Mouse (Mus musculus) forebrain, embryonic 14.5 days (tissue): ENCODE measurements around the gene Dpp4. TPM values are rescaled to one million over a fixed set of nuclear protein-coding genes. Genes with fewer than 3 reads are reported as not detected.

Experiments used
- ATAC-seq: fragments of 200-750 bp; cut with Nextera tagmentation; 2 replicates; pipeline ENCODE4 v1.8.0; 2017; ENCODE audit warnings: mild to moderate bottlenecking, moderate library complexity
- DNase-seq: peaks from one replicate; pipeline ENCODE4 v3.0.0-alpha.2; 2015; ENCODE audit warnings: low spot score
- H3K27ac ChIP-seq: fragments of 300-500 bp; sonication (generic); 2 replicates; pipeline ENCODE4 v1.5.1; 2014; ENCODE audit warnings: low read depth, mild to moderate bottlenecking, control low read depth, low read length, moderate library complexity
- H3K27me3 ChIP-seq: fragments of 300-500 bp; sonication (generic); replicated peaks from 2 replicates; pipeline ENCODE4 v1.6.1; 2014; ENCODE audit warnings: low read length, control low read depth, mixed read lengths; ENCODE audit not compliant: control insufficient read depth, insufficient read depth
- H3K36me3 ChIP-seq: fragments of 300-500 bp; sonication (generic); 2 replicates; pipeline ENCODE4 v1.6.1; 2014; ENCODE audit warnings: low read length, control low read depth; ENCODE audit not compliant: control insufficient read depth, insufficient read depth
- H3K4me1 ChIP-seq: fragments of 300-500 bp; sonication (generic); 2 replicates; pipeline ENCODE4 v1.6.1; 2014; ENCODE audit warnings: antibody characterized with exemption, low read length, control low read depth; ENCODE audit not compliant: control insufficient read depth, insufficient read depth
- H3K4me2 ChIP-seq: fragments of 300-500 bp; sonication (generic); 2 replicates; pipeline ENCODE4 v1.6.1; 2014; ENCODE audit warnings: mild to moderate bottlenecking, control low read depth, low read length
- H3K4me3 ChIP-seq: fragments of 300-500 bp; sonication (generic); 2 replicates; pipeline ENCODE4 v1.5.1; 2014; ENCODE audit warnings: low read depth, low read length, control low read depth
- H3K9ac ChIP-seq: fragments of 300-500 bp; sonication (generic); 2 replicates; pipeline ENCODE4 v1.6.1; 2014; ENCODE audit warnings: mild to moderate bottlenecking, low read length, control low read depth, moderate library complexity
- H3K9me3 ChIP-seq: fragments of 300-500 bp; sonication (generic); replicated peaks from 2 replicates; pipeline ENCODE4 v1.6.1; 2016; ENCODE audit warnings: low read length, control low read depth, mixed read lengths; ENCODE audit not compliant: control insufficient read depth
- WGBS: fragments of 180-500 bp; shearing (Covaris S2); extraction: QIAGEN DNeasy Blood & Tissue Kit; methylation state at CpG from one replicate; pipeline ENCODE4 v1.1.7; 2014; 5-methylcytosine and 5-hydroxymethylcytosine counted together
- polyA plus RNA-seq: library from polyadenylated mRNA; unstranded; fragments of >200 nt; fragmentation: Nextera tagmentation; extraction: Ambion mirVana; gene quantifications from 2 replicates; pipeline ENCODE4 v1.2.1, GENCODE M21; 2014

The Dpp4 gene
- polyA plus RNA-seq, 1 experiment from 2014 or later, result 1.7 TPM

- WGBS, result 78% methylated on average over 5 of the region's 5 CpGs
- H3K4me1 ChIP-seq, result no peaks in the 10 kb centered on the region
- no peaks in the 10 kb centered on the region for H3K36me3 ChIP-seq
These were observed 29.6 kb downstream of the Dpp4 start for GRCm38 (mm10) chr2:62382440-62382839.

DNA sequence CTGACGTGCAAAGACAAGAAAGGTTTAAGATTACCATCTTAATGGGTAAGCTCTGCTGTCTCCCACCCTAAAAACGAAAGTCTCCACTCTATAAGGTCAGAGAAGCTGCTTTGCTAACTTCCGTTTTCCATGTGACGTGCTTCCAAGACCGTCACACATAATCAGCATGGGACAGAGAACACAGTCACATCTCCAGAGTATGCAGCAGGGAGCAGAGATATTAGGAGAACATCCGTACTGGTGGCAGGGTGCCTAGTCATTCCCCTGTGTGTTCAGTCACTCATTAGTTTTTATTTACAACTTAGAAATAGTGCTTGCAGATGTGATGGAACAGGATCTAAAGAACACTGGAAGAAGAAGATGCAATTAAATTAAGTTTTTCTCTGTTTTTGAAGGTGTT, 30.3 kb downstream of the Dpp4 start:
- ATAC-seq, result no peak
- no peaks in the 10 kb centered on the region for H3K36me3 ChIP-seq
- H3K4me3 ChIP-seq, result no peak overlapping the region
- H3K4me1 ChIP-seq, result no peaks in the 10 kb centered on the region
- no peak overlapping the region for H3K9ac ChIP-seq
- no peaks in the 10 kb centered on the region for H3K27me3 ChIP-seq
- WGBS, result 85% methylated on average over 6 of the region's 6 CpGs
- no peak overlapping the region for H3K27ac ChIP-seq
- no peak for DNase-seq
- no peaks in the 10 kb centered on the region for H3K9me3 ChIP-seq
- no peak overlapping the region for H3K4me2 ChIP-seq

More at GRCm38 (mm10) chr2:62382440-62382839, 29.6 kb downstream of the Dpp4 start:
- Histone ChIP-seq H3K27ac (no peak overlapping the region), H3K9me3 (no peaks in the 10 kb centered on the region), H3K27me3 (no peaks in the 10 kb centered on the region), H3K4me3 (no peak overlapping the region), H3K9ac (no peak overlapping the region), H3K4me2 (no peak overlapping the region)
- ATAC-seq (no peak), DNase-seq (no peak)

DNA sequence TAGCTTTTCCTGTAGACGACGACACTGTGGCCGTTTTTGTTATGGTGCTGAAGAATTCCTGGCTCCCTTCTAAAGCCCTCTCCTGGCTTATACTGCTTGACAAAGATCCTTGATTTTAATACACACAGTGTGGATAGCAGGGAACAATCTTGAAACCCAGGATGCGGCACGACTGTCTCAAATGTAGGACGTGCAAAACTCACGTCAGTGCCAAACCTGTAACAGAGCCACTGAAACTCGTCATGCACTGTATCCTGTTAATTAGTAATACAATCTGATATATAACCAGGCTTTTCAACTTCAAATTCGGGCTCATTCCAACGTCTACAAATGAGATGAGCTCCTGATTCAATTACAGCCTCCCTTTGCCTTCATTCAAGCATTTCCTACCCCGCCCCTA, 38.3 kb downstream of the Dpp4 start:
- ATAC-seq (no peak), DNase-seq (peak; percentile 20)
- H3K27me3 ChIP-seq, result no peaks in the 10 kb centered on the region
- no peak overlapping the region for H3K4me2 ChIP-seq
- no peak overlapping the region for H3K27ac ChIP-seq
- no peak overlapping the region for H3K9ac ChIP-seq
- no peak overlapping the region for H3K4me3 ChIP-seq
- no peaks in the 10 kb centered on the region for H3K36me3 ChIP-seq
- no peaks in the 10 kb centered on the region for H3K4me1 ChIP-seq
- H3K9me3 ChIP-seq, result no peaks in the 10 kb centered on the region
- 61% methylated on average over 11 of the region's 11 CpGs for WGBS

DNA sequence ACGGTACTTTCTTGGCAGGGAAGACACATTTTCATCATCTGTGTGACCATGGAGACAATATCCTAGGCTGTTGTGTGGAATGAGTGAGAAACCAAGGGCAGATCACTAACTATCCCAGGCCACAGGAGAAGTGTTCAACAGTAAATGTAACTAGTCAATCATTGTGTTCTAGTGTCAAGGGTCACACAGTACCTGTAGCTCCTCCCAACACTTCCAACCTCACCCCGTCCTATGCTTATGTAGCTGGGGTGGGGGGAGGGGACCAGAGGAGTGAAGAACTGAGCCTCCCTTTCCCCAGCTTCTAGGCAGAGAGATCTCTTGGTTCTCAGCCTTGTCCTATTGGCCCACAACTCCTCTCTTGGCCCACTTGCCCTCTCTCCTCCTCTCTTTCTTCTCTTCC, 42.0 kb downstream of the Dpp4 start:
- H3K27ac ChIP-seq, result no peak overlapping the region
- no peak overlapping the region for H3K4me2 ChIP-seq
- DNase-seq, result no peak
- H3K9me3 ChIP-seq, result no peaks in the 10 kb centered on the region
- no peaks in the 10 kb centered on the region for H3K4me1 ChIP-seq
- no peak overlapping the region for H3K9ac ChIP-seq
- ATAC-seq, result no peak
- H3K27me3 ChIP-seq, result no peaks in the 10 kb centered on the region
- no peaks in the 10 kb centered on the region for H3K36me3 ChIP-seq
- no peak overlapping the region for H3K4me3 ChIP-seq
- 79% methylated on average over 2 of the region's 2 CpGs for WGBS

- DNase-seq (peak; percentile 29), ATAC-seq (no peak)
- Histone ChIP-seq H3K4me1 (no peaks in the 10 kb centered on the region), H3K36me3 (no peaks in the 10 kb centered on the region), H3K4me2 (no peak overlapping the region), H3K4me3 (no peak overlapping the region), H3K9me3 (no peaks in the 10 kb centered on the region), H3K27ac (no peak overlapping the region), H3K27me3 (no peaks in the 10 kb centered on the region), H3K9ac (no peak overlapping the region)
- WGBS, result 68% methylated on average over 5 of the region's 5 CpGs
These were observed 43.5 kb downstream of the Dpp4 start for GRCm38 (mm10) chr2:62368349-62369053.

GRCm38 (mm10) chr2:62363606-62364005, 48.4 kb downstream of the Dpp4 start:
- H3K4me3 ChIP-seq, result no peak overlapping the region
- H3K36me3 ChIP-seq, result no peaks in the 10 kb centered on the region
- no peak overlapping the region for H3K4me2 ChIP-seq
- H3K27me3 ChIP-seq, result no peaks in the 10 kb centered on the region
- no peak overlapping the region for H3K9ac ChIP-seq
- H3K4me1 ChIP-seq, result no peaks in the 10 kb centered on the region; the same call in 1 of the 2 replicates
- no peak overlapping the region for H3K27ac ChIP-seq
- ATAC-seq, result no peak
- no peak for DNase-seq
- WGBS, result 83% methylated on average over 4 of the region's 4 CpGs
- no peaks in the 10 kb centered on the region for H3K9me3 ChIP-seq

DNA sequence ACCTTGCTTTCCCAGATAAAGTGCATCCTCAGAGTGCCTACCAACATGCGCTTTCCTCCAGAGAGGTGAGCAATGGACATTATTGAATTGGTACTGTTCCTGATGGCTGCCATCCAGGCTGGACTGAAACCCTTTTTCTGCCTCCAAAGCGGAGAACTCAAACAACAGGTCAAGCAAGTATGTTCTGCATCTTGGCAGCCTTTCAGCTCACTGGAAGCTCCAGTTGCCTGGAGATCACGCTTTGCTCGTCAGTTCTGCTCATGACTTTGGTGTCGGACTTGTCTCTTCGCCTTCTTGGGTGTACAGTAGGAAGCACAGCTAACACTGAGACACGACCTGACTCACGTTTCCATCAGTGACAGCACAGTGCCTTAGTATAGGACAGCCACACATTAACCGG, 49.8 kb downstream of the Dpp4 start:
- H3K4me1 ChIP-seq, result no peaks in the 10 kb centered on the region; the same call in 1 of the 2 replicates
- no peak overlapping the region for H3K4me3 ChIP-seq
- no peak overlapping the region for H3K4me2 ChIP-seq
- ATAC-seq (no peak), DNase-seq (no peak)
- WGBS, result 86% methylated on average over 9 of the region's 9 CpGs
- no peaks in the 10 kb centered on the region for H3K36me3 ChIP-seq
- no peak overlapping the region for H3K9ac ChIP-seq
- H3K9me3 ChIP-seq, result no peaks in the 10 kb centered on the region
- H3K27me3 ChIP-seq, result no peaks in the 10 kb centered on the region
- 0 out of 2 replicates have a peak overlapping the region, but pooled peaks have one; percentile 11 for H3K27ac ChIP-seq

DNA sequence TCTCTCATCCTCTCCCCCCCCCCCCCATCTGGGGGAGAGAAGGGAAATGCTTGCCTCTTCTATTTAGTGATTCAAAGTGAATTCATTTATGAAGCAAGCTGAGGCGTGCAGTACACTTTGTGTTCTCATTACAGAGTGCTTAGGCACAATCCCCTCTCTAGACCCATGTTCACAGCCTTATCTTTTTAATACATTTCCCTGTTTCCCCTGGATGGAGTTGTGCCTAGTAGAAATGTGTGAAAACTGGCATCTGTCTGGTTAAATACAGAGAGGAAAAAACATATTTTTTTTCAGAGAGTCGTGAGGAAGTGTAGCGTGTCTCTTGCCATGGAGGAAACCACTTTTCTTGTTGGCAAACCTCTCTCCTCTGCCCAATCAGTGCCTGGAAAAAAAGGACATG, 50.5 kb downstream of the Dpp4 start:
- Histone ChIP-seq H3K4me2 (no peak overlapping the region), H3K27ac (peak overlapping the region; percentile 33; the same call in 1 of the 2 replicates), H3K9ac (no peak overlapping the region), H3K4me3 (no peak overlapping the region), H3K27me3 (no peaks in the 10 kb centered on the region), H3K4me1 (no peaks in the 10 kb centered on the region; the same call in 1 of the 2 replicates), H3K9me3 (no peaks in the 10 kb centered on the region), H3K36me3 (no peaks in the 10 kb centered on the region)
- peak; percentile 72 for DNase-seq
- peak; percentile 76; the same call in 1 of the 2 replicates for ATAC-seq
- 55% methylated on average over 3 of the region's 3 CpGs for WGBS

DNA sequence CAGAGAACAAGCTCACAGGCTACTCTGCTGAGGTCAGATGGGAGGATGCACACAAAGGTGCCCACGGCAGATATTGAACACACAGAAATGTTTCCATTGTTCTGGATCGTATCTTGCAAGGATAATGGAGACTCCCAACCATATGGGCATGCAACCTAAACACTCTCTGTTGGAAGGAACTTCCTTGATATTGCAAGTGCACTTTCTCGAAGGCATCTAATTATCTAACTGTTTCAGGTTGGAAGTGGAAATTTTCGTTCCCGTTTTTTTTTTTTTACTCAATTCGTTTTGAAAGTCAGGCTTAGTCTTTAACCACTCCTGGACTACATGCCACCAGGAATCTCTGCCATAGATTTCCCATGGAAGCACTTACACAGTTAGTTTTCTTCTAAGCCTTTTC, 51.2 kb downstream of the Dpp4 start:
- no peak for DNase-seq
- ATAC-seq, result no peak
- H3K27me3 ChIP-seq, result no peaks in the 10 kb centered on the region
- no peak overlapping the region for H3K4me2 ChIP-seq
- H3K9me3 ChIP-seq, result no peaks in the 10 kb centered on the region
- H3K4me1 ChIP-seq, result peaks cover under 1% of the 10 kb centered on the region; the same call in 1 of the 2 replicates
- 78% methylated on average over 6 of the region's 6 CpGs for whole genome bisulfite sequencing
- H3K27ac ChIP-seq, result no peak overlapping the region
- no peak overlapping the region for H3K4me3 ChIP-seq
- no peak overlapping the region for H3K9ac ChIP-seq
- no peaks in the 10 kb centered on the region for H3K36me3 ChIP-seq
